Mouse (Mus musculus): ENCODE results near the gene Akap6. TPM values are rescaled to one million over a fixed set of nuclear protein-coding genes. Genes with fewer than 3 reads are reported as not detected.

Gene Akap6
- polyA plus RNA-seq, 1 experiment from 2014 or later: 0.41 TPM

GRCm38 (mm10) chr12:53125286-53125685 lies 426.1 kb downstream of the Akap6 start:
- Histone ChIP-seq H3K9me3 (ENCODE audit: low read length) (peaks cover 4% of the 10 kb centered on the region), H3K27ac (ENCODE audit: low read length) (no peak overlapping the region), H3K4me3 (ENCODE audit: low read length) (no peak overlapping the region), H3K4me1 (ENCODE audit: insufficient read depth, low read length) (no peaks in the 10 kb centered on the region), H3K9ac (replicated peaks; ENCODE audit: low read length) (no peak overlapping the region), H3K36me3 (ENCODE audit: insufficient read depth, low read length) (no peaks in the 10 kb centered on the region), H3K27me3 (ENCODE audit: insufficient read depth, low read length) (no peaks in the 10 kb centered on the region), H3K4me2 (replicated peaks; ENCODE audit: low read depth, low read length) (no peak overlapping the region)
- 73% methylated on average over 4 of the region's 4 CpGs for WGBS
- ATAC-seq (ENCODE audit: low FRiP score, low TSS enrichment): no peak

GRCm38 (mm10) chr12:53134196-53134595 lies 435.0 kb downstream of the Akap6 start:
- 64% methylated on average over 2 of the region's 2 CpGs for WGBS
- H3K9ac ChIP-seq (replicated peaks; ENCODE audit: low read length): no peak overlapping the region
- ATAC-seq (ENCODE audit: low FRiP score, low TSS enrichment): peak; percentile 70; the same call in 1 of the 2 replicates
- no peak overlapping the region for H3K4me2 ChIP-seq (replicated peaks; ENCODE audit: low read depth, low read length)
- no peaks in the 10 kb centered on the region for H3K9me3 ChIP-seq (ENCODE audit: low read length)
- no peaks in the 10 kb centered on the region for H3K36me3 ChIP-seq (ENCODE audit: insufficient read depth, low read length)
- H3K4me3 ChIP-seq (ENCODE audit: low read length): no peak overlapping the region
- H3K27me3 ChIP-seq (ENCODE audit: insufficient read depth, low read length): no peaks in the 10 kb centered on the region
- H3K27ac ChIP-seq (ENCODE audit: low read length): no peak overlapping the region
- no peaks in the 10 kb centered on the region for H3K4me1 ChIP-seq (ENCODE audit: insufficient read depth, low read length)

- WGBS: 94% methylated on average over 3 of the region's 3 CpGs
- no peak overlapping the region for H3K27ac ChIP-seq (ENCODE audit: low read length)
- H3K27me3 ChIP-seq (ENCODE audit: insufficient read depth, low read length): no peaks in the 10 kb centered on the region
- H3K4me2 ChIP-seq (replicated peaks; ENCODE audit: low read depth, low read length): no peak overlapping the region
- no peak overlapping the region for H3K4me3 ChIP-seq (ENCODE audit: low read length)
- no peaks in the 10 kb centered on the region for H3K4me1 ChIP-seq (ENCODE audit: insufficient read depth, low read length)
- no peak overlapping the region for H3K9ac ChIP-seq (replicated peaks; ENCODE audit: low read length)
- H3K36me3 ChIP-seq (ENCODE audit: insufficient read depth, low read length): no peaks in the 10 kb centered on the region
- no peak for ATAC-seq (ENCODE audit: low FRiP score, low TSS enrichment)
- no peaks in the 10 kb centered on the region for H3K9me3 ChIP-seq (ENCODE audit: low read length)
Measured at GRCm38 (mm10) chr12:53137331-53137730, 438.1 kb downstream of the Akap6 start.

- ATAC-seq (ENCODE audit: low FRiP score, low TSS enrichment): no peak
- Histone ChIP-seq H3K36me3 (ENCODE audit: insufficient read depth, low read length) (no peaks in the 10 kb centered on the region), H3K9me3 (ENCODE audit: low read length) (no peaks in the 10 kb centered on the region), H3K27me3 (ENCODE audit: insufficient read depth, low read length) (no peaks in the 10 kb centered on the region), H3K4me1 (ENCODE audit: insufficient read depth, low read length) (no peaks in the 10 kb centered on the region), H3K4me2 (replicated peaks; ENCODE audit: low read depth, low read length) (no peak overlapping the region), H3K4me3 (ENCODE audit: low read length) (no peak overlapping the region), H3K27ac (ENCODE audit: low read length) (no peak overlapping the region), H3K9ac (replicated peaks; ENCODE audit: low read length) (no peak overlapping the region)
- 57% methylated on average over 6 of the region's 6 CpGs for WGBS
Measured at GRCm38 (mm10) chr12:53144122-53144695, 445.0 kb downstream of the Akap6 start.

- no peaks in the 10 kb centered on the region for H3K36me3 ChIP-seq (ENCODE audit: insufficient read depth, low read length)
- no peaks in the 10 kb centered on the region; the same call in 1 of the 2 replicates for H3K9me3 ChIP-seq (ENCODE audit: low read length)
- H3K4me2 ChIP-seq (replicated peaks; ENCODE audit: low read depth, low read length): no peak overlapping the region
- no peak overlapping the region for H3K27ac ChIP-seq (ENCODE audit: low read length)
- H3K4me3 ChIP-seq (ENCODE audit: low read length): no peak overlapping the region
- no peak for ATAC-seq (ENCODE audit: low FRiP score, low TSS enrichment)
- H3K9ac ChIP-seq (replicated peaks; ENCODE audit: low read length): no peak overlapping the region
- no peaks in the 10 kb centered on the region for H3K4me1 ChIP-seq (ENCODE audit: insufficient read depth, low read length)
- WGBS: 94% methylated on average over 10 of the region's 10 CpGs
- no peaks in the 10 kb centered on the region for H3K27me3 ChIP-seq (ENCODE audit: insufficient read depth, low read length)
Measured at GRCm38 (mm10) chr12:53144760-53145159, 445.6 kb downstream of the Akap6 start.

- no peaks in the 10 kb centered on the region for H3K4me1 ChIP-seq (ENCODE audit: insufficient read depth, low read length)
- no peaks in the 10 kb centered on the region; the same call in 1 of the 2 replicates for H3K9me3 ChIP-seq (ENCODE audit: low read length)
- H3K4me2 ChIP-seq (replicated peaks; ENCODE audit: low read depth, low read length): no peak overlapping the region
- H3K27ac ChIP-seq (ENCODE audit: low read length): no peak overlapping the region
- no peak for ATAC-seq (ENCODE audit: low FRiP score, low TSS enrichment)
- WGBS: 44% methylated on average over 4 of the region's 4 CpGs
- H3K4me3 ChIP-seq (ENCODE audit: low read length): no peak overlapping the region
- no peak overlapping the region for H3K9ac ChIP-seq (replicated peaks; ENCODE audit: low read length)
- H3K27me3 ChIP-seq (ENCODE audit: insufficient read depth, low read length): no peaks in the 10 kb centered on the region
- H3K36me3 ChIP-seq (ENCODE audit: insufficient read depth, low read length): no peaks in the 10 kb centered on the region
Measured at GRCm38 (mm10) chr12:53145516-53145915, 446.3 kb downstream of the Akap6 start.

- Histone ChIP-seq H3K4me3 (ENCODE audit: low read length) (no peak overlapping the region), H3K27me3 (ENCODE audit: insufficient read depth, low read length) (no peaks in the 10 kb centered on the region), H3K36me3 (ENCODE audit: insufficient read depth, low read length) (no peaks in the 10 kb centered on the region), H3K9ac (replicated peaks; ENCODE audit: low read length) (no peak overlapping the region), H3K27ac (ENCODE audit: low read length) (no peak overlapping the region), H3K9me3 (ENCODE audit: low read length) (no peaks in the 10 kb centered on the region; the same call in 1 of the 2 replicates), H3K4me1 (ENCODE audit: insufficient read depth, low read length) (no peaks in the 10 kb centered on the region), H3K4me2 (replicated peaks; ENCODE audit: low read depth, low read length) (no peak overlapping the region)
- ATAC-seq (ENCODE audit: low FRiP score, low TSS enrichment): no peak
- 67% methylated on average over 11 of the region's 11 CpGs for WGBS
Measured at GRCm38 (mm10) chr12:53146460-53147050, 447.4 kb downstream of the Akap6 start.

GRCm38 (mm10) chr12:53147696-53148095 lies 448.5 kb downstream of the Akap6 start:
- no peak overlapping the region for H3K4me2 ChIP-seq (replicated peaks; ENCODE audit: low read depth, low read length)
- ATAC-seq (ENCODE audit: low FRiP score, low TSS enrichment): no peak
- no peaks in the 10 kb centered on the region; the same call in 1 of the 2 replicates for H3K9me3 ChIP-seq (ENCODE audit: low read length)
- no peaks in the 10 kb centered on the region for H3K36me3 ChIP-seq (ENCODE audit: insufficient read depth, low read length)
- no peak overlapping the region for H3K4me3 ChIP-seq (ENCODE audit: low read length)
- H3K27ac ChIP-seq (ENCODE audit: low read length): no peak overlapping the region
- no peak overlapping the region for H3K9ac ChIP-seq (replicated peaks; ENCODE audit: low read length)
- no peaks in the 10 kb centered on the region for H3K27me3 ChIP-seq (ENCODE audit: insufficient read depth, low read length)
- 72% methylated on average over 11 of the region's 11 CpGs for WGBS
- no peaks in the 10 kb centered on the region for H3K4me1 ChIP-seq (ENCODE audit: insufficient read depth, low read length)

GRCm38 (mm10) chr12:53168189-53169003 lies 469.2 kb downstream of the Akap6 start:
- Histone ChIP-seq H3K4me3 (ENCODE audit: low read length) (no peak overlapping the region), H3K4me2 (replicated peaks; ENCODE audit: low read depth, low read length) (no peak overlapping the region), H3K4me1 (ENCODE audit: insufficient read depth, low read length) (no peaks in the 10 kb centered on the region), H3K27me3 (ENCODE audit: insufficient read depth, low read length) (no peaks in the 10 kb centered on the region), H3K36me3 (ENCODE audit: insufficient read depth, low read length) (no peaks in the 10 kb centered on the region), H3K27ac (ENCODE audit: low read length) (no peak overlapping the region), H3K9me3 (ENCODE audit: low read length) (no peaks in the 10 kb centered on the region), H3K9ac (replicated peaks; ENCODE audit: low read length) (no peak overlapping the region)
- 68% methylated on average over 8 of the region's 8 CpGs for WGBS
- no peak for ATAC-seq (ENCODE audit: low FRiP score, low TSS enrichment)

- Histone ChIP-seq H3K27ac (ENCODE audit: low read length) (no peak overlapping the region), H3K4me1 (ENCODE audit: insufficient read depth, low read length) (no peaks in the 10 kb centered on the region), H3K27me3 (ENCODE audit: insufficient read depth, low read length) (no peaks in the 10 kb centered on the region), H3K9me3 (ENCODE audit: low read length) (no peaks in the 10 kb centered on the region), H3K36me3 (ENCODE audit: insufficient read depth, low read length) (no peaks in the 10 kb centered on the region), H3K9ac (replicated peaks; ENCODE audit: low read length) (no peak overlapping the region), H3K4me3 (ENCODE audit: low read length) (no peak overlapping the region), H3K4me2 (replicated peaks; ENCODE audit: low read depth, low read length) (no peak overlapping the region)
- WGBS: 85% methylated on average over 7 of the region's 7 CpGs
- no peak for ATAC-seq (ENCODE audit: low FRiP score, low TSS enrichment)
Measured at GRCm38 (mm10) chr12:53191435-53191834, 492.3 kb downstream of the Akap6 start.

All from kidney, embryonic 16.5 days (tissue).